Mouse (Mus musculus) gastrocnemius, postnatal 36 days (tissue): ENCODE measurements at regions not wholly inside any gene's neighbourhood (a gene's known extent, or its start where the extent isn't known, plus 50 kb on each side); places are given as distances from the start of the nearest gene placed in this dataset.

ENCODE experiments used
- DNase-seq, 2 experiments: peaks; one replicate each; pipeline ENCODE4 v3.0.0; 2022
- intact Hi-C: fragments of 180-260 bp; cut with DNase I; formaldehyde crosslinking; loops from one replicate; pipeline ENCODE4 v1.15.1; 2025

DNA sequence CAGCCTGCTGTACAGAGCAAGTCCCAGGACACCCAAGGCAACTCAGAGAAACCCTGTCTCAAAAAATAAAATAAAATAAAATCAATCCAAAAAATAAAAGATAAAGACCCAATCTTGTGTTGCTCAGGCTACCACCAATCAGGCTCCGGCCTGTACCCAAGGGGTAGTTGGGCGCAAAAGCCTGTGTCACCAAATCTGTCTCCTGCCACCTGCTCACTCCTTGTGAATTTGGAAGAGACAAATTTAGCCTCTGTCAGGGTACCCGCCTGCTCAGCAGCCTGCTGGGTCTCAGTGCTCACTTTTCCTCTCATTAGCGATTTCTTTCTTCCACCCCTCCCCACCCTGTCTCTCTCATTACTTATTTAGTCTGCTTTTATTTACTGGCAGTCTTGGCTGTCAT lies 54.6 kb downstream of the Sox4 start:
- intact Hi-C loops, result no loop called here
- DNase-seq, result no peak

DNA sequence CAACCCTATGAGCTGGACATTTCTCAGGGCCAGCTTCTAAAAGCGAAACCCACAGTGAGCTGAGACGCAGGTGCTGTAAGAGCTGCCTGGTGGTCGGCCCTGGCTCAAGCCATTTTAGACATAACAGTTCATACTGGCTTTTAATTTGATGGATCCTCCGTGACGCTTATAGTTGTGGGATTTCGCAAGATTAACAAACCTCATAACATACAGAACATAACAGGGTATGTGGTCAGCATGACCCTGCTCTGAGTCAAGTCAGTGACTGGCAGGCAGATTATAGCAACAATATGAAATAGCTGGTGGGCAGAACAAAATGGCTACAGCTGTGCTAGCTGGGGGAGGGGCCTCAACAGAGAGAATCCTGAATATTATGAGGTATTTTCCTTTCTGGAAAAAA lies 60.6 kb downstream of the Sox4 start:
- intact Hi-C loops, result no loop called here

DNA sequence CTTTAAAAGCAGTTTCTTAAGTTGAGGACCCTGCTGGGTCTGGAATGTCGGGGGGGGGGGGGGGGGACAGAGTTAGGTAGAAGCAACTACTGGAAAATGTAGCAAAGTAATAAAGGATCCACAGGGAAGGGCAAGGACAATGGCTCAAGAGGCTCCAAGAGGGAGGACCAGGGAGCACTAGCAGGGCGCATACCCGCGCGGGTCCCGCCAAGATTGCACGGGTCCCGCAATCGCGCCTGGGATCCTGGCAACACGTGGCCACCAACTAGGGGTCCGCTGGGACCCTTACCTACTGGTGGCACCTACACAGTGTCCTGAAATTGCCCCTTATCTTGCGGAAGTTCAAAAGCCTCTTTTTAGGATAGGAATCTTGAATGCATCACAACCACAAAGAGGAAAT lies 66.4 kb downstream of the Sox4 start:
- DNase-seq, result no peak
- intact Hi-C loops, result no loop called here

More for the DNA sequence above, 60.6 kb downstream of the Sox4 start:
- no peak for DNase-seq

DNA sequence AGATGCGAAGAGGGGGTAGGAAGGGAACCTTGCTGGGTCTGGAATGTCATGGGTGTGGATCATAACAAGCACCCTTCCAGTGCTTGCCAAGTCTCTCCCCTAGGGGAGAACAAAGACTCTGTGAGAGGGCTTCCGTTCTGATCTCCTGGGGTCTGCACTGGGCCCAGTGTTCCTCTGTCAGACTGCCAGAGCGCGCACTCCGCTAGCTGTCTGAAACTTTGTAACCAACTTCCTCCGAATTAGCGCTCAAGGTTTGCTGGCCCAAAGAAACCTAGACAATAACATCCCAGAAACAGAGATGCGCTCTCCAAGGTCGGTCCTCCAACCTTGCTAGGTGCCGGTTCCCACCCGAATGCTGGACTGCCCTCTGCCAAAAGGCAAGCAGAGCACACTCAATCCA lies 66.8 kb downstream of the Sox4 start:
- DNase-seq, result no peak

DNA sequence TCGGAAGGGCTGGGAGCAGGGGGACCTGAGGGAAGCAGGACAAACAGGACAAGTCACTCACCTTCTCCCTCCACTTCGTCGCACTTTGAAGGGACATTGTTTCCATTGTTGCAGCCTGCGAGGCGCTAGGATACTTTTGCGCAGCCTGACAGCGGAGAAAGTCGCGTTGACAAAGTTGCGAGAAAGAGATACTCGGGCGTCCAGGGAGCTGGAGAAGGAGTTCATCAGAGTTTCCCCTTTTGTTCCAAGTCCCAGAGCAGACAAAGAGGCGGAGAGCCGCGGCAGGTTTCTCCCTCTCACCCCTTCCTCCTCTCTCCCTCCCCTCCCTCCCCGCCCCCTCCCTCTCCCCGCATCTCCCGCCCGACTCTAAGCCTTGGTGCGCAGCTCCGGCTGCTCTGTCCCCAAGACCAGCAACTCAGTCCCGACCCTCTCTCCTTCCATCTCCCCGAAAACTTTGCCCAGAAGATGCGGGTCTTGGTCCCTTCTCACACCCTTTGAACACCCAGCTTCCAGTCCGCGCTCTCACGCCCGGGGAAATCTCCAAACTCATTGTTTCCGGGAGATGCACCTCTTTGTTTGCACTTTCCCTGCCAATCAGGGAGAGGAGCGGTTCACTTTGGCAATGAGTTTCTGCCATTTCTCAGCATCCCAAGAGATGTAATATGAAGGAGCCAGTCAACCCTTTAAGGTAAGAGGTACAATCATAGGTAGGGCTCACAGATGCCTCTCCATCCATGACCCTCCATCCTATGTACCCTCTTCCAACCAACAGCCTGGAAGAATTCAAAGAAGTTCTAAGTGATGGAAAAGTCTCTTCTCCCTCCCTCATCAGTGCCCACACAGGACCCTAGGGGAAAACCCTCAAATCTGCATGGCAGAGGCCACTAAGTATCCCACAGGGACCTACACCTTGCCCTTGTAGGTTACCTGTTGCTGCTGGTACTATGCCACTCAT lies 68.2 kb downstream of the Sox4 start:
- peak in 1 of 2 experiments; percentile 17 for DNase-seq
- intact Hi-C loops, result no loop called here

More for the DNA sequence above, 66.8 kb downstream of the Sox4 start:
- intact Hi-C loops, result no loop called here

DNA sequence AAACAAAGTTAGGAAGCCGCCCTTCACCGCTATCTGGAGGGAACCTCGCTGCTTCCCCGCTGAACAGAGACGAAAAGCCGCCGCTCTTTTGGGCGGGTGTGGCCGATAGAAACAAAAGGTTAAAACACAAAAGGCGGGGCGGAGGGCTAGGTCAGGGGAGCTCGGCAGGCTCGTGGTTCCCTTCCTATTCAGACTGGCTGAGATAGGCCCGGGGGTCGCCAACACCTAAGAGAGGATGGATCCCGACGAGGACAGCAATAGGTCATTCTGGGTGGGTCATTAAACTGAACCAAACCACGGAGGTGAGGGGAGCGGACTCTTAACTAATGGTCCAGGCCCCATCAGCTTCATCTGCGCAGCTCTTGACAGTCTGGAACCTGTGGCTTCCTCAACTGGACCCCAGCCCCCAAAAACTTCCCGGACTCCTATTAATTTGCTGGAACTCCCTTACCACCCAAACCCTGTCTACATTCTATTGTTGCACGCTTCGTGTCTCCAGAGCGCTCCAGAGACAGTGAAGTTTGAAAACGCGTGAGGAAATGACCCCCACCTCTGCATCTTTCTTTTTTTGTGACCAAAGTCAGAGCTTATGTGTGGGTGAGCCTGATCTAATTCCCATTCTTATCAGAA lies 69.2 kb downstream of the Sox4 start:
- peak in 1 of 2 experiments; percentile 19 for DNase-seq
- intact Hi-C loops, result no loop called here

DNA sequence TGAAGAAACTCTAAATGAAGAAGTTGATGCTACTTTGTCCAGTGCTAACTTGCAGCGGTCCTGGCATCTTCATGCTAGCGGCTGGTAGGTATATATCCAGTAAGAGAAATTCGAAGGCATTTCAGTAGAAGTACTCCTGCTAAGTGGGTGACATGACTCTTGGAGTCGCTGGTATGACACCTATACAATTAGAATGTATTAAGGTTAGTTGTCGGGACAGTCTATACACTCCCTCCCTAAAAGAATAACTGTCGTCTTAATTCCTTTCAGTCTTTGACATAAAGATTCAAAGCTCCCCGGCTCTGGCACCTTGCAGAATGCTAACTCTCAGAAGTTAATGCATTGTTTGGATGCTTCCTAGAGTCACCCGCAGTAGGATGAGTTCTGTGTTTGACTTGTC lies 70.1 kb downstream of the Sox4 start:
- intact Hi-C loops, result no loop called here
- DNase-seq, result no peak

DNA sequence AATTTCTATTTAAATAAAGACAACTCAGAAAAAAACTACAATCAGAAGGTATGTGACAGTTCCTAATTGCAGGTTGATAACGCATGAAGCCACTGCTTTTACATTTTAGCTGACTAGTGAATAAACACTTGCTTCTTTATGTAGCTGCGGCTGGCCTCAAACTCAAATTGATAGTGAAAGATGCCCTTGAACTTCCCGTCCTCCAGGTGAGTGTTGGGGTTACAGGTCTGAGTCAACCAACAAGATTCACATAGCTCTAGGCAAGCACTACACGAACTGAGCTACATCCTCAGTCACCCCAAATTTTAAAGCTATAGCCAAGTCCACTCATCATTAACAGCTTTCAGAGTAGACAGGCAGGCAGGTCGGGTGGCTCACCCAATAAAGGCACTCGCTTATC lies 72.6 kb downstream of the Sox4 start:
- DNase-seq, result no peak
- intact Hi-C loops, result no loop called here

DNA sequence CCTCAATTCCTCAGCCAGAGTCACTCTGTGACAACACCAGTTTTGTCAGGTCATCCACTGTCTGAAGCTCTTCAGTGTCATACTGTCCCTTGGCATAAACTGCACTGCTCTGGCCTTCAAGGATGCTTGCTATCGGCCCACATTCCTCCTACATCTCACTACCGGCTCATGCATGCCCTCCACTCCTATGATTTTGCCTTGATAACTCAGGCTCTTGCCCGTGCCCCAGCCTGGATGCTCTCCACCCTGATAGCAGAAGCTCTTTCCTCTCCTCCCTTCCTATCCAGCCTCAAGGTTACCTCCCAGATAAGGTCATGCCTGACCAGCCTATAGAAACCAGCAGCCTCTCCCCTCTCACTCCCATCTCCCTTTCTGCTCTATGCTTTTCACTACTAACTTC lies 74.8 kb downstream of the Sox4 start:
- intact Hi-C loops, result no loop called here
- no peak for DNase-seq

DNA sequence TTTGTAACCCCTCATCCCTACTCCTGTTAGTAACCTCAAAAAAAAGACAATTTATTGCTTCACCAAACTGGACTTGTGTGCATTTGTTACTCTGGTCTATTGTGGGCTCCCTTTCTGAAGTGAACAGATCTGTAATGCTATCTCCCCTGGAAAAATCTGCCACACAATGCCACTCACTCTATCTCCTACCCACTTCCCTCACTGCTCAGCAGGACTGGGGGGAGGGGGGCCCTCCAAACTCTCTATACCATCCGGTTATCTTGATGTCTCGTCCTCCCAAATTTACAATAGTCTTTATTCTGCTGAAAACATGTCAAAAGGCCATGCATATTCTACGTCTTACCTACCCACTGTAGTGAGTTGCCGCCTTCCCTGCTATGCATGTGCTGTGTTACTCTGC lies 76.7 kb downstream of the Sox4 start:
- intact Hi-C loops, result no loop called here
- DNase-seq, result no peak

DNA sequence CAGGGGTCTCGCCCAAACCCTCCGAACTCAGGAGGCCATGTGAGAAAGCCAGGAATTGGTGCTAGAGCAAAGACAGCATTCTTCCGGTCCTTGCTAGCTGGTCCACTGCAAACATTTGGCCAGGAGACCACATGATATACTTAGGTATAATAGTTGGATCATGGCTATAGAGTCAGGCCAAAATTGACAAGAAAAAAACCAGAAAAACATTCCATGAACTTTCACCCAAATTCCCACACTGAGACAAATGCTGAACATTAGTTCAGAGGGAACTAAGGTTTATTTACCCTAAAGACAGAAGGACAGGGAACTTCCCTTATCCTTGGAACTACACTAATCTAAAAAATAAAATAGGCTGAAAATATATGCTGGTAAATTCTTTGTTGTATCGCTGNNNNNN lies 82.8 kb downstream of the Sox4 start:
- no peak for DNase-seq
- intact Hi-C loops, result no loop called here

DNA sequence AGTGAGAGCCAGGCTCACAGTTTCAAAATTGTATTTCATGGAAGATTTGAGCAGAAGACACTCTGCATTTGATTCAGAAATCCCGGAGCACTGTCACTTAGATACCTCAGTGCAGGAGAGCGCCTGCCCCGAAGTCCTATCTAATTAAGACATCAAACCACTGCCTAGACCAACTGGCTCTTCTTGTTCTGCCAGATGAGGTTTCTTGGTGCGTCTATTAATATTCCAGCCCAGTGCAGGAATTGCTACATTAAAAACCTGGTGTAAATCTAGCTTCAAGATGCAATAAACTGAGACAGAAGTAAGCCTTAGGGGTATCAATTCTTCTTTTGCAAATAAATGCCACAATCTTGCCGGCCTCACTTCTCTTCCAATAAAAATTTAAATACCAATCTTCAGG lies 86.3 kb downstream of the Sox4 start:
- intact Hi-C loops, result no loop called here
- DNase-seq, result no peak

DNA sequence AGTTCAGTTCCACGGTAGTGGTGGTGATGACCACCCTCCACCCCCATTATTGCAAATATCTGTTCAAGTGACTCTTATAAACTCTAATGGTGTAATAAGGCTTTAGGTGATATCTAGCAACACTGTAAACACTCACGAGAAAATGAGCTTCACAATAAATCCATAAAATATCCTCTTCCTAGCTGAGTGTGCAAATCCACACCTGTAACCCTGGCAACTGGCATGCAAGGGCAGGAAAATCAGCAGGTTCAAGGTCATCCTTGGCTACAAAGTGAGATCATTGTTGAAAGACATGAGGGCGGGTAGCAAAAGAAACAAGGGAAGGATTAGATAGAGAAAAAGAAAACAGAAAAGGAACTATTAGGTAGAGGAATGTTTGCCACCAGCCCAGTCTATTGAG lies 86.8 kb downstream of the Sox4 start:
- DNase-seq, result no peak
- intact Hi-C loops, result no loop called here

DNA sequence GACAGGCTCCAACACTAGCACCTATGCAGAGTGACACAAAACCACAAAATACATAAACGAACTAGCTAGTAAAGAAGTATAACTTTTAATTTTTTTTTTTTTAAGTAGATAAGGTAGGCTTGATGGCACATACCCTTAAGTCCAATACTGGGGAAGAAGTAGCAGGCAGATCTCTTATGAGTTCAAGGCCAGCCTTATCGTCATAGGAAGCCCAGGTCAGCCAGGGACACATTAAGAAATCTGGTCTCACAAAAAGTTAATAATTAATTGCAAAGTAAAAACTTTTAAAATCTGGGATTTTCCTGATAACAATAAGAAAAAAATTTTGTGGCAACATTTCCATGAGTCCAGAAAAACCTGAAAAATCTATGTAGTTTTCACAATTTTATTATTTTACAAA lies 92.9 kb downstream of the Sox4 start:
- intact Hi-C loops, result no loop called here
- DNase-seq, result no peak

DNA sequence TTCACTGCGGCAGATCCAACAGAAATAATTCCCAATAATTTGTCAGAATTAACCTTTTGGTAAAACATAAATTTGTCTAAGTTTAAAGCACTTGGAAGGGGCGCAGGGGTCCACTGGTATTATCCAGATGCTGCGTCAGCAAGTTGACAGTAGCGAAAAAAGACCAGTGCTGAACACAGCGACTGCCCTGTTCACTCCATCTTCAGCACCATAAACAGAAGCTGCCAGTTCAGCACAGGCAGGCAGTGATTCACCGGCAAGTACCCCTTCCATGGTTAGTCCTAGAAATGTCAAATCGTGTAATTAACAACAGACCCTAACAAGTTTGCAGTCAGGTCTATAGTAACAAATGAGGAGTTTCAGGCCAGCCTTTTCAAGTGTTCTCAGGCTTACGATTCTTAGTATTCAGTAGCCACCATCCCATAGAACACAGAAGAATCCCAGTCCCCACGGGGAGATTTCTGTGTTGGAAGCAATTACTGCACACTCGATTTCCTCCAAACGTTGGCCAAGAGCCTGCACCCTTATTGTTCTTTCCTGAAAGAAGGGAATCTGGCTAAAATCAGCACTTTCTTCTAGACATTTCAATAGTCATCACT lies 93.6 kb downstream of the Sox4 start:
- no peak for DNase-seq
- intact Hi-C loops, result no loop called here

DNA sequence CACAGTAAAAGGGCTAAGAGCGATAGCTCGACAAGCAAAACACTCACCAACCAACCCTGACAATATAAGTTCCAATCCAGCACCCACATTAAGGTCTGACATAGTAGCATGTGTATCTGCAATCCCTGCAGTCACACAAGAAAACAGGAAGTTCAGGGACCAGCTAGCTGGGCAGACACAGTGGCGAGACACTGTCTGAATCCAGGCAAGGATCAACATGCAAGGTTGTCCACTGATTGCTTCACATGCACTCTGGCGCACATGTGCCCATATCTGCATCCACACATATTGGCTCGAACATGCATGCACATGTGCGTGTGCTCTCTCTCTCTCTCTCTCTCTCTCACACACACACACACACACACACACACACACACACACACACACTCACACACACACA lies 95.5 kb downstream of the Sox4 start:
- no peak for DNase-seq
- intact Hi-C loops, result no loop called here

DNA sequence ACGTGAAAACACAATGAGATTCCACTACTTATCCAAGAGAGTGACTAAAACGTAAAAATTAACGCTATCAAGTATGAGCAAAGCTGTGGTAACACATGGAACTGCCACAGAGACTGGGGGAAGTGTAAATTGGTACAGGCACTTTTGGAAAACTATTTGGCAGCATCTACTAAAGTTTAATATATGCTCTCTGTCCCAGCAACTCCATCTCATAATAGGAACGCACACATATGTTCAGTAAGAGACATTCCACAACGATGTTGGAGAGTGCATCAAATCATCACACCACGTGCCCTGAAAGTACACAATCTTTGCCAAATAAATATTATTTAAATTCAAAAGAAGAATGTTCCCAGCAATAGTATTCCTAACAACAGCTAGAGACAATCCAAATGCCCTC lies 96.3 kb downstream of the Sox4 start:
- intact Hi-C loops, result no loop called here
- no peak for DNase-seq

DNA sequence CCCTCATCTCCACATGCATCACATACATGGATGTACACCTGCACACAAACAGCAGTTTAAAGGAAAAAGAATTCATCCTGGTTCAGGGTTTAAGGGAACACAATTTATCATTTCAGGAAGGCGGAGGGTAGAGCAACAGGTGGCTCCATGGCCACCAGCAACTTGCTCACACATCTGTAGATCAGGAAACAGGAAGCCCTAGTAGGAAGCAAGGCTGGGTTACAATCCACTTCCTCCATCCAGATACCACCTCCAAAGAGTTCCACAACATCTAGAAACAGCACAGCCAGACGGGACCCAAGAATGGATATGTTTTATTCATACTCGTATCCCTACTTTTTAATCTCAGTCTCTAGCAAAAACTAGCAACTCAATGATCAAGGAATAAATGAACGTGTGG lies 97.0 kb downstream of the Sox4 start:
- intact Hi-C loops, result no loop called here
- no peak for DNase-seq

DNA sequence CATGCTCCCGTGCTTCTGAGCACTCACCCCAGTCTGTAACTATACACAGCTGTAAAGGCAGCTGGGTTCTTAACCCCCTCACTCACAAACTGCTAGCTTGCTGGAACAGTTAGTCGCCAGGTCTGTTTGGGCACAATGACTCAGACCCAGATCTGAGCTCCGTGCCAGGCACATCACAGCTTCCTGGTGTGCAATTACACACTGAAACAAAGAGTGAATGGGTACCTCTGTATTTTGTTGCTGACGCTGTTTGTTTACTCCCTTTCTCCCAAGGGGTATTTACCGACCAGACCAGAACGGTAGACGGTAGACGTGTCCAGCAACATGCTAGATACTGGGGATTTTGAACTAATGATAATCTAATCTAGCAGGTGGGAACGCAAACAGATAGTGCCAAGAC lies 99.3 kb downstream of the Sox4 start:
- no peak for DNase-seq
- intact Hi-C loops, result no loop called here

DNA sequence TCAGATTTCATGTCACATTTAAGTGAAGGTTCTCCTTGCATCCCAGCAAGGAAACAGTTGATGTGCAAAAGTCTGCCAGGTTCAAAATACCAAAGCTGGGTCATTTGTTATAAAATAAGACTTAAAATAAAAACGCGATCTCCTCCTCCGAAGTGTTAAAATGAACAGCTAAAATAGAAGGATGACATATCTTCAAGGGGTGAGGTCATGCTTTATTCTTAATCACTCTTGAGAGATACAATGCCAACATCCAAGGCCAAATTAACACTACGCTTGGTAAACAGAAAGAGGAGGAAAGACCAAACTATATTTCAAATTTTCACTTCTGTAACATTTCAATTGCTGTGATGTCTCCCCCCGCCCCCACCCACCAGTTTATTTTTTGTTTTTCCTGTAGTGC lies 105.2 kb downstream of the Sox4 start:
- DNase-seq, result no peak
- intact Hi-C loops, result no loop called here

DNA sequence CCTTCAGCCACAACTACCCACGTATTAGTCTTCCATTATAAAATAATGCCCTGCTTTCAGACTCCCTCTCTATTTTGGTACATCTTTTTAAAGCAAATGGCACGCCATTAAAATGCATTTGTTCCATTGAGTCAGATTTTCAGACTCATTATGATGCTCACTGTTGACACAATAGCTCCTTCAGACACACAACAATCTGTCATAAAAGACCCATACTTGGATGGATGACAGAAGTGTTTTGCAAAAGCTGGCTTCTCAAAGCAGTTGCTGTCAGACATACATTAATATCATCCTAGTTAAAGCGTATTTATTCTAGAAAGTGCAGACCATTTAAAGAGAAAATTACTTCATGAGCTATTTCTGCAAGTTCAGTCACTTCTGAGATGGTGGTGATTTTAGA lies 106.0 kb downstream of the Sox4 start:
- DNase-seq, result no peak
- intact Hi-C loops, result no loop called here

DNA sequence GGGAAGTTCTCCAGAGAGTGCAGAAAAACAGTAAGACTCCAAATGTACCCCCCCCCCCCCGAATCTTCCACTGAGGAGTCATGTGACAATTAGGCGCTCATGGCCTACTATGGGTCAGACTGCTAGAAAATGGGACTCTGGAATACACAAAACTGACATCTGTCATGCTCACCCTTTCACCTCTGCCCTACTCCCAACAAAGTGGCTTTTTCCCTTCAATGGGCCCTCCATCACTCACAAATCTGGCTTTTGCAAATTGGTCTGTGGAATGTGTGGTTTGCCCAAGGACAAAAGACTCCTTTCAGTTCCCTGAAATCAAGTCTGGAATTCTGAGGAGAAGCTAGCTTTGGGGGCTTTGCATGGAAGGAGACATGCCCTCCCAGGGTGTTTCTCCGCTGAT lies 109.0 kb downstream of the Sox4 start:
- intact Hi-C loops, result no loop called here
- no peak for DNase-seq
